Mouse (Mus musculus) forebrain, embryonic 14.5 days (tissue): ENCODE data around the gene Neurod1. TPM values are rescaled to one million over a fixed set of nuclear protein-coding genes. Genes with fewer than 3 reads are reported as not detected.

Experiments
- ATAC-seq: fragments of 200-750 bp; cut with Nextera tagmentation; 2 replicates; pipeline ENCODE4 v1.8.0; 2017; ENCODE audit warnings: mild to moderate bottlenecking, moderate library complexity
- DNase-seq: peaks from one replicate; pipeline ENCODE4 v3.0.0-alpha.2; 2015; ENCODE audit warnings: low spot score
- H3K27ac ChIP-seq: fragments of 300-500 bp; sonication (generic); 2 replicates; pipeline ENCODE4 v1.5.1; 2014; ENCODE audit warnings: low read depth, mild to moderate bottlenecking, control low read depth, low read length, moderate library complexity
- H3K27me3 ChIP-seq: fragments of 300-500 bp; sonication (generic); replicated peaks from 2 replicates; pipeline ENCODE4 v1.6.1; 2014; ENCODE audit warnings: low read length, control low read depth, mixed read lengths; ENCODE audit not compliant: control insufficient read depth, insufficient read depth
- H3K36me3 ChIP-seq: fragments of 300-500 bp; sonication (generic); 2 replicates; pipeline ENCODE4 v1.6.1; 2014; ENCODE audit warnings: low read length, control low read depth; ENCODE audit not compliant: control insufficient read depth, insufficient read depth
- H3K4me1 ChIP-seq: fragments of 300-500 bp; sonication (generic); 2 replicates; pipeline ENCODE4 v1.6.1; 2014; ENCODE audit warnings: antibody characterized with exemption, low read length, control low read depth; ENCODE audit not compliant: control insufficient read depth, insufficient read depth
- H3K4me2 ChIP-seq: fragments of 300-500 bp; sonication (generic); 2 replicates; pipeline ENCODE4 v1.6.1; 2014; ENCODE audit warnings: mild to moderate bottlenecking, control low read depth, low read length
- H3K4me3 ChIP-seq: fragments of 300-500 bp; sonication (generic); 2 replicates; pipeline ENCODE4 v1.5.1; 2014; ENCODE audit warnings: low read depth, low read length, control low read depth
- H3K9ac ChIP-seq: fragments of 300-500 bp; sonication (generic); 2 replicates; pipeline ENCODE4 v1.6.1; 2014; ENCODE audit warnings: mild to moderate bottlenecking, low read length, control low read depth, moderate library complexity
- H3K9me3 ChIP-seq: fragments of 300-500 bp; sonication (generic); replicated peaks from 2 replicates; pipeline ENCODE4 v1.6.1; 2016; ENCODE audit warnings: low read length, control low read depth, mixed read lengths; ENCODE audit not compliant: control insufficient read depth
- WGBS: fragments of 180-500 bp; shearing (Covaris S2); extraction: QIAGEN DNeasy Blood & Tissue Kit; methylation state at CpG from one replicate; pipeline ENCODE4 v1.1.7; 2014; 5-methylcytosine and 5-hydroxymethylcytosine counted together
- polyA plus RNA-seq: library from polyadenylated mRNA; unstranded; fragments of >200 nt; fragmentation: Nextera tagmentation; extraction: Ambion mirVana; gene quantifications from 2 replicates; pipeline ENCODE4 v1.2.1, GENCODE M21; 2014

Neurod1 gene
- polyA plus RNA-seq: 44.4 and 60.1 TPM in 2 replicates

DNA sequence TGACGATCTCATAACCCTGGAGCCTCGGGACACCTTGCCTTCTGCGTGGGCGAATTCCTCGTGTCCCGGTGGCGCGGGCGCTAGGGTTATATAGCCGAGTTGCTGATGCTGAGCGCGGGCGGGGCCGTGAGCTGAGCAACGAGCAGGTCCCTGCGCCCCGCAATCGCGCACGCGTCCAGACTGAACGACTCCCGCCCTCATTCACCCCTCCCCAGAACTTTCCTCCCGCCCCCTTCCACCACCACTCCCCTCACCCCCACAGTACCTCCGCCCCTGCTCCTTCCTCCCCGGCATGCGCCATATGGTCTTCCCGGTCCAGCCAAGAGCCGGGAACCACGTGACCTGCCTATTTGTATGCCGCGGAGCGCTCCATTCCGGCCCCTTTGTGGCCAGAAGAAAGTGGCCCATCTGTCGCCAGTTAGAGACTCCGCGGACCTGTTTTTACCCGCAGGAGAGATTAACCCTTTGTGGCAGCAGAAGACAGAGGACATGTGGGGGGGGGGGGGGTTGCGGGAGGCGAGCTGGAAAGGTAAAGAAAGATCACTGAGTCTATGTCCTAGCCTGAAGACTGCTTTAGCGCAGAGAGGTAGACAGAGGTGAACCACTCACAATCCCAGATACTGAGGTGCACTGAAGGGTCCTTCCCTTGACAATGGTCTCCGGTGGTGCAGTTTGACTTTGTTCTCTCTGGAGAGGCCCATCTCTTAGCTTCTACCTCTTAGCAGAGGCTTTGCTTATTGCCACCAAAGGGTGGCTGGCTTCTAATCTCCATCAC, at the start of gene Neurod1, which contains the start of gene Cerkl:
TSS of gene Neurod1 (minus strand) at position 177 of the 775 bp plus-strand sequence.
TSS of gene Cerkl (minus strand) at position 211 of the 775 bp plus-strand sequence.
- DNase-seq: peak; percentile 93
- peak within 1 kb of the TSS; percentile 64 for H3K4me2 ChIP-seq
- peak within 1 kb of the TSS; percentile 43 for H3K4me3 ChIP-seq
- peak within 1 kb of the TSS; percentile 15; the same call in 1 of the 2 replicates for H3K27ac ChIP-seq
- 1% methylated on average over 41 of the region's 42 CpGs for WGBS
- H3K36me3 ChIP-seq: no peaks in the 10 kb centered on the region
- peaks cover 28% of the 10 kb centered on the region for H3K4me1 ChIP-seq
- H3K27me3 ChIP-seq: peaks cover 35% of the 10 kb centered on the region
- peak; percentile 84 for ATAC-seq
- H3K9ac ChIP-seq: peak within 1 kb of the TSS; percentile 66
- no peaks in the 10 kb centered on the region for H3K9me3 ChIP-seq

DNA sequence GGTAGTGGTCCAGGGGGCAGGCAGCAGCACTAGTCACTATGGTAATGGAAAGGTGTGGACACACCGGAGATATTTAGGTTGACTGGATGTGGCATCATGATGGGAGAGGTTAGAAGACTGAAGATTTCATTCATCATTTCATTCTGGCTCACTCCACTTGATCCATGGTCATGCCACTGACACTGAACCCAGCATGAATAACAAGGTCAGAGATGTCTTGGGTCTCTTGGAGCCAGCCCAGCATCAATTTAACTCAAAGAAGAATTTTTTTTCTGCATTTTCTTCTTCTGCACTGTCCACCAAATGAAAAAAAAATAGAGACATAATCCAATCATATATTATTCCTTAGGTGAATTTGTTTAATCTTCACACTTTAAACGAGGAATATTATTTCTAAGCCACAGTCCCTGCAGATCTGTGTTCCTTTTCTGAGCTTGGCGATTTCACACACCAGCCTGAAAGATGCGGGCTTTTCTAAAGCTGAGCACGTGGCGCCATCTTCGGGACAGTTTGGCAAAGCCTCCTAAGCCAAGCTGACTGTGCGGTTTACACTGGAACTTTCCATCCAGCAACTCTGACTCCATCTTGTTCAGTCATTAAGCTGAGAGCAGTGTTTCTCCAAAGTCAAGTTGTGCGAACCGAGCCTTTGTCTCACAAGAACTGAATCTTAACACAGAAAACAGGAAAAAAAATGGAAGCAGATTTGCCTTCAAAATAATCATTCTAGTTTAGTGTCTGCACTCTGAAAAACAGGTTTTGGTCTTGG, 42.6 kb upstream of the Neurod1 start:
- peak; percentile 92 for ATAC-seq
- peak; percentile 94 for DNase-seq
- WGBS: 25% methylated on average over 10 of the region's 10 CpGs

DNA sequence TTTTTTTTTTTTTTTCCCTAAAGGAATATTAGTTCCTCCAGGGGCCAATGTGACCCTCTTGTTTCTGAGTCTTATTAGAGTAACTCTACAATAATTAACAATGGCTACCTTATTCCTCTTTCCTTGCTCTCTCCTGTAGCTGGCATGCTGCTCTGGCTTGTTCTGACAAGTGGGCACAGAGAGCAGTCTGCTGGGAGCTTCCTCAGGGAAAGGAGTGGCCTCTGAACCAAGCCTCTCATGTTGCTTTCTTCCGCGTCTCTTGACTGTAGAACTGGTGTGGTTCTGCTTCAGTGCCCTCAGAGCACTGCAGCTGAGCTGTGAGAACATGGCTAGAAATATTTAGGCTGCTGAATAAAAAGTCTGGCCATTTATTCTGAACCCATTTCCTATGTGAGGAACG, 28.6 kb upstream of the Neurod1 start:
- H3K9me3 ChIP-seq: no peaks in the 10 kb centered on the region
- ATAC-seq (no peak), DNase-seq (no peak)
- no peak overlapping the region for H3K27ac ChIP-seq
- no peaks in the 10 kb centered on the region for H3K27me3 ChIP-seq
- no peaks in the 10 kb centered on the region for H3K36me3 ChIP-seq
- H3K4me3 ChIP-seq: no peak overlapping the region
- H3K4me2 ChIP-seq: no peak overlapping the region
- WGBS: 70% methylated on average over 3 of the region's 3 CpGs
- H3K9ac ChIP-seq: no peak overlapping the region
- no peaks in the 10 kb centered on the region for H3K4me1 ChIP-seq

More for the DNA sequence above, 42.6 kb upstream of the Neurod1 start:
- Histone ChIP-seq H3K9me3 (no peaks in the 10 kb centered on the region), H3K36me3 (no peaks in the 10 kb centered on the region), H3K27ac (no peak overlapping the region), H3K4me1 (no peaks in the 10 kb centered on the region), H3K4me2 (no peak overlapping the region), H3K4me3 (no peak overlapping the region), H3K27me3 (no peaks in the 10 kb centered on the region), H3K9ac (no peak overlapping the region)

DNA sequence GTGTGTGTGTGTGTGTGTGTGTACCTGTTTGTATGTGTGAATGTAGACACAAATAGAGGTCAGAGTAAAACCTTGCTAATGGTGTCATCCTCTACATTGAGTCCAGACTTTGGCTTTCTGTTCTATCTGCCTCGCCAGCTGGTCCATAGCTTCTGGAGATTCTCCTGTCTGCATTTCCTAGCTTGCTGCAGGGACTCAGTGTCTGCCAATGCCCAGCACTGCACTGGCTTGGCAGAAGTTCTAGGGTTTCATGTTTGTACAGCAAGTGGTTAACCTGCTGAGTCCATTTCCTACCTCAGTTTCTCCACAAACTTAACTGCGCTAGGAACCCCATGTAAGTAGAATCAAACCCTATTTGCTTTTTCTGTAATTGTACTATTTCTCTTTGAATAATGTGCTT, 26.0 kb upstream of the Neurod1 start:
- H3K4me1 ChIP-seq: no peaks in the 10 kb centered on the region
- no peak overlapping the region for H3K9ac ChIP-seq
- ATAC-seq: no peak
- no peaks in the 10 kb centered on the region for H3K9me3 ChIP-seq
- WGBS: 88% methylated on average over 2 of the region's 2 CpGs
- H3K36me3 ChIP-seq: no peaks in the 10 kb centered on the region
- no peak overlapping the region for H3K4me2 ChIP-seq
- DNase-seq: no peak
- H3K27me3 ChIP-seq: no peaks in the 10 kb centered on the region
- H3K27ac ChIP-seq: no peak overlapping the region
- H3K4me3 ChIP-seq: no peak overlapping the region

DNA sequence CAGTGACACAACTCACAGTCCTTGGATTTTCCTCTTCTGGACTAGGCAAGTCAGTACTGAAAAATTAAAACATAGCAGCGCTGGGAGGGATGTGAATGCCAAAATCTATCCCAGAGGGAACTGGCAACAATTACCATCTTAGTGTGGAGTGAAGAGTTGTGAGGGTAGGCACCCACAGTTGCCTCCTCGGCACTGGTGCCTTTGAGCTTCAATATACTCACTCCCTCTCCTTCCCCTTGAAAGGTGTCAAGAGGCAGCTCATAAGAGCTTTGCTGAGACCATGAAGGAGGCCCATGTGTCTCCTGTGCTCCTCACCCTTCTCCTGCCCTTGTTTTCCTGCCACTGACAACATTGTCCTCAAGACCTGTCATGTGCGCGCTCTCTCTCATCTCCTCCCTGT, 5.9 kb upstream of the Neurod1 start:
- ATAC-seq: no peak
- WGBS: 85% methylated on average over 4 of the region's 4 CpGs
- H3K27me3 ChIP-seq: peaks cover 28% of the 10 kb centered on the region

DNA sequence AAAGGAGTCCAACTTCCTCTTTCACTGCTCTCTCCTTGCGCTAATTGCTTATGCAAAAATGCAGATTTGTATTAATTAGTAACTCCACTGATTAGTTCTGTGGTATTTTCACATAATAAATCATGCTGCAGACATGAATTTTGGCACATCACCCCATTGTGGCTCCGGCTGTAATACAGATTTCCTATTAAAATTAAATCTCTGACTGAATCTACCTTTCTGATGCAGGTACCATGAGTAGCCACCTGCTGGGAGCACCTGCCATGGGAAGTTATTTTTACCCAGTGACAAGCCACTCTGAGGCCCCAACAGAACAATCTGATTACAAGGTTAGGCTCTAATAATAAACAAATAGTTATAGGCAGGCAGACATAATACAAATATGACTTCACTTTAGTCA, 5.3 kb upstream of the Neurod1 start:
- Histone ChIP-seq H3K27ac (no peak overlapping the region), H3K9ac (no peak overlapping the region), H3K4me3 (no peak overlapping the region), H3K4me2 (no peak overlapping the region), H3K36me3 (no peaks in the 10 kb centered on the region), H3K9me3 (no peaks in the 10 kb centered on the region), H3K27me3 (peaks cover 33% of the 10 kb centered on the region), H3K4me1 (peaks cover 23% of the 10 kb centered on the region)
- ATAC-seq (no peak), DNase-seq (peak; percentile 37)
- 31% methylated on average over 2 of the region's 2 CpGs for WGBS

More for the DNA sequence above, 5.9 kb upstream of the Neurod1 start:
- no peak overlapping the region for H3K27ac ChIP-seq
- H3K4me2 ChIP-seq: no peak overlapping the region
- H3K36me3 ChIP-seq: no peaks in the 10 kb centered on the region
- no peak overlapping the region for H3K4me3 ChIP-seq
- peaks cover 21% of the 10 kb centered on the region for H3K4me1 ChIP-seq
- DNase-seq: no peak
- no peaks in the 10 kb centered on the region for H3K9me3 ChIP-seq
- H3K9ac ChIP-seq: no peak overlapping the region

DNA sequence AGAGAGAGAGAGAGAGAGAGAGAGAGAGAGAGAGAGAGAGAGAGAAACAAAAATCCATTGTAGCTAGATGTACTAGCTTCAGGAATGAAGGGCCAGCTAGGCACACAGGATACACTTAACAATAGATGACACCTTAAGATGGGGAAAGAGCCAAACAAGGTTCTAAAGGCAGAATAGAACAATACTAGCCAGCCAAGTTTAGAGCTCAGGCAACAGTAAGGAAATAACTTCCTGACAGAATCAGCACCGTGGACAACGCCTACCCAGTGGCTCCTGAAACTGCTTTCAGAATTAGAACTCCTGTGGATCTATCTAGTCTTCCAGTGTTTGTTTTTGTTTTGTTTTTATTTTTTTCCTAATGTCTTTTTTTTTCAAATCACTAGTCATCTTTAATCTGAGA, 4.0 kb upstream of the Neurod1 start:
- peaks cover 37% of the 10 kb centered on the region for H3K27me3 ChIP-seq
- WGBS: 0% methylated on average over 2 of the region's 2 CpGs

DNA sequence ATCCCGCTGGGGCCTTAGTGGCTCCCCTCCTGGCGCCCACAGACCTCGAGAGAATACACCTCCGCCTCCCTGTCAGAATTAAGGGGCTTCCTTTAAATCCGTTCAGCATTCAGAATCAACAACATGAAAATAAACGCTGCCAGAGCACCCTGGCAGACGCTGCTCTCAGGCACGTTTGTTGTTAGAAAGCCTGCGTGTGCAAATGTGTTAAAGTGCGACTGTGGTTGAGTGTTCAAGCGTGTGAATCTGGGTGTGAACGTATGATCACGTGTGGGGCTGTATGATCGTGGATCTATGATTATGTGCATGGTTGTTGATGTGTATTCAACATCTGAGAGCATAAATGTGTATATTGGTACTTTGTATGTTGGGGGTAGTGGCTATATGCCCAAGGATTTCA, 3.6 kb upstream of the Neurod1 start:
- peak overlapping the region; percentile 43 for H3K4me2 ChIP-seq
- H3K27ac ChIP-seq: peak overlapping the region; percentile 84
- no peaks in the 10 kb centered on the region for H3K9me3 ChIP-seq
- H3K27me3 ChIP-seq: peaks cover 39% of the 10 kb centered on the region
- 0 out of 2 replicates have a peak overlapping the region, but pooled peaks have one; percentile 4 for H3K4me3 ChIP-seq
- H3K36me3 ChIP-seq: no peaks in the 10 kb centered on the region
- H3K9ac ChIP-seq: peak overlapping the region; percentile 48
- ATAC-seq (peak; percentile 16; the same call in 1 of the 2 replicates), DNase-seq (peak; percentile 84)
- peaks cover 23% of the 10 kb centered on the region for H3K4me1 ChIP-seq
- WGBS: 4% methylated on average over 14 of the region's 14 CpGs

More for the DNA sequence above, 4.0 kb upstream of the Neurod1 start:
- H3K27ac ChIP-seq: peak overlapping the region; percentile 84; the same call in 1 of the 2 replicates
- ATAC-seq: no peak
- no peaks in the 10 kb centered on the region for H3K9me3 ChIP-seq
- H3K9ac ChIP-seq: no peak overlapping the region
- no peak overlapping the region; the same call in 1 of the 2 replicates for H3K4me2 ChIP-seq
- H3K36me3 ChIP-seq: no peaks in the 10 kb centered on the region
- H3K4me3 ChIP-seq: no peak overlapping the region
- H3K4me1 ChIP-seq: peaks cover 23% of the 10 kb centered on the region
- no peak for DNase-seq
